Mouse (Mus musculus): ENCODE measurements at regions not wholly inside any gene's neighbourhood (a gene's known extent, or its start where the extent isn't known, plus 50 kb on each side); places are given as distances from the start of the nearest gene placed in this dataset.

DNA sequence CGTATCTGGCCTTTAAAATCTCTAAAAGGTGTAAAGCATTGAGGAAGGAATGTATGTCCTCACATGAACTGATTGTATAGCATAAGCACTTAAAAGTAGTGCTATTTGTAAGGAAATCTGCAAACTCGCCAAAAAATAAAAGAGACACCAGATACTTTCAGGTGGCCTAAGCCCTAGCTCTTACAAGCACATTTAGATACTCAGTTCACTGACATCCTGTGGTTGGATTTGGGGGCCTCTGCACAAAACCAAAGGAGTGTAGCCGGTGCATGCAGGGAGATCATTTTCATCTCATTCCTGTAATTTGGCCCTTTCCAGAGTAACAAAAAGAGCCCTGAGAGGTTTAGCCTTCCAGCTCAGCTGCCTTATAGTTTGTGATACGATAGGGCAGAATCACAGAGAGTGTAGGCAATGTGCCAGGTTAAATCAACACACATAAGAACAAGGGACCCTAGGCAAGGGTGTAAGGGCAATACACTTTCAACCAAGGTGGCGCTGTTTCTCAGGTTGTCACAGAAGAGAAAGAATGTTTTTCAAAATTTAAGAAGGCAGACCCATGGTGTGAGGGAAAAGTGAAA, 77.5 kb upstream of the Csl start:
- Histone ChIP-seq H3K27ac (ENCODE audit: control insufficient read depth, insufficient read depth, low read depth, low read length, poor library complexity) (no peak overlapping the region), H3K4me1 (ENCODE audit: control insufficient read depth, insufficient read depth, low read length) (no peaks in the 10 kb centered on the region), H3K4me3 (replicated peaks; ENCODE audit: control insufficient read depth, low read depth, low read length) (no peak overlapping the region)
- no peak for TF ChIP-seq CTCF (IDR thresholded peaks at IDR 0.05; ENCODE audit: control insufficient read depth, insufficient read depth, low read length)
- TF ChIP-seq POLR2A (IDR thresholded peaks at IDR 0.05; ENCODE audit: borderline replicate concordance, control insufficient read depth, low read depth, low read length): no peak
- 79% methylated on average over 5 of the region's 5 CpGs for WGBS

DNA sequence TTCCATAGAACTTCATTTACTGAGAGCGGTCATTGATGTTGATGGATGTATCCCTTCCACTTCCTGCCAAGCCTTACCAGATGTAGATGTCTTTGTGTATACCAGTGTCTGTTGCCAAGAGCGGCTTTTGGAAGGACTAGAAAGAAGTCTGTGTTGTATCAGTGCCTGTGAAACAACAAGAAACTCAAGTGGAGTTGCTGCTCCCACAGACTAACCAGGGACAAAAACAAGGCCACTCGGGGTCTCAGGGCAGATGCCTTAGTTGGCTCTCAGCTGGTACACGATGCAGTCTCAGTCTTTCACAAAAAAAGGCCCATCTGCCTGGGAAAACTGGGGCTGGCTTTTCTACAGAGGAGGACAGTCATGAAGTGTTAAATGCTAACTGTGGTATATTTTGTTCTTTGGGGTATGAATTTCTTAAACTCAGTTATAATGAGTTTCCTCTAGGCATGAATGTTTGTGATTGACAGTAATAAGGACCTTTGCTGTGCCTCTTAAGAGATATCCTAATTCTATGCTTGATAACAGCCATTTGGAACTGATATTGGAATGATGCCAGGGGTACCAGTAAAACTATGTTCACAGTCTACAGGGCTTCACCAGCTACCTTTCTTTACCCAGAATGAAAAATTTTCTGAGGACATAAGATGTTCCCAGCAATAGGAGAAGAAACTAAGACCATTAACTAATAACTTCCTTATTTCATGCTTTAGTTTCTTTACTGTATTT, 75.6 kb upstream of the Csl start:
- H3K4me3 ChIP-seq (replicated peaks; ENCODE audit: control insufficient read depth, low read depth, low read length): no peak overlapping the region
- no peaks in the 10 kb centered on the region for H3K4me1 ChIP-seq (ENCODE audit: control insufficient read depth, insufficient read depth, low read length)
- no peak overlapping the region for H3K27ac ChIP-seq (ENCODE audit: control insufficient read depth, insufficient read depth, low read depth, low read length, poor library complexity)
- TF ChIP-seq POLR2A (IDR thresholded peaks at IDR 0.05; ENCODE audit: borderline replicate concordance, control insufficient read depth, low read depth, low read length): no peak
- TF ChIP-seq CTCF (IDR thresholded peaks at IDR 0.05; ENCODE audit: control insufficient read depth, insufficient read depth, low read length): no peak
- WGBS: 79% methylated on average over 4 of the region's 4 CpGs

GRCm38 (mm10) chr10:99829974-99830373, 70.5 kb upstream of the Csl start:
- Histone ChIP-seq H3K4me1 (ENCODE audit: control insufficient read depth, insufficient read depth, low read length) (no peaks in the 10 kb centered on the region), H3K27ac (ENCODE audit: control insufficient read depth, insufficient read depth, low read depth, low read length, poor library complexity) (no peak overlapping the region), H3K4me3 (replicated peaks; ENCODE audit: control insufficient read depth, low read depth, low read length) (no peak overlapping the region)
- TF ChIP-seq POLR2A (IDR thresholded peaks at IDR 0.05; ENCODE audit: borderline replicate concordance, control insufficient read depth, low read depth, low read length): no peak
- no peak for TF ChIP-seq CTCF (IDR thresholded peaks at IDR 0.05; ENCODE audit: control insufficient read depth, insufficient read depth, low read length)
- 77% methylated on average over 3 of the region's 3 CpGs for WGBS

GRCm38 (mm10) chr10:99827476-99827875, 68.0 kb upstream of the Csl start:
- WGBS: 76% methylated on average over 4 of the region's 4 CpGs
- H3K4me3 ChIP-seq (replicated peaks; ENCODE audit: control insufficient read depth, low read depth, low read length): no peak overlapping the region
- H3K4me1 ChIP-seq (ENCODE audit: control insufficient read depth, insufficient read depth, low read length): no peaks in the 10 kb centered on the region
- no peak overlapping the region for H3K27ac ChIP-seq (ENCODE audit: control insufficient read depth, insufficient read depth, low read depth, low read length, poor library complexity)
- no peak for TF ChIP-seq CTCF (IDR thresholded peaks at IDR 0.05; ENCODE audit: control insufficient read depth, insufficient read depth, low read length)
- no peak for TF ChIP-seq POLR2A (IDR thresholded peaks at IDR 0.05; ENCODE audit: borderline replicate concordance, control insufficient read depth, low read depth, low read length)

GRCm38 (mm10) chr10:99825881-99826280, 66.4 kb upstream of the Csl start:
- Histone ChIP-seq H3K4me1 (ENCODE audit: control insufficient read depth, insufficient read depth, low read length) (no peaks in the 10 kb centered on the region), H3K4me3 (replicated peaks; ENCODE audit: control insufficient read depth, low read depth, low read length) (no peak overlapping the region), H3K27ac (ENCODE audit: control insufficient read depth, insufficient read depth, low read depth, low read length, poor library complexity) (no peak overlapping the region)
- TF ChIP-seq CTCF (IDR thresholded peaks at IDR 0.05; ENCODE audit: control insufficient read depth, insufficient read depth, low read length): no peak
- TF ChIP-seq POLR2A (IDR thresholded peaks at IDR 0.05; ENCODE audit: borderline replicate concordance, control insufficient read depth, low read depth, low read length): no peak
- WGBS: 74% methylated on average over 4 of the region's 4 CpGs

GRCm38 (mm10) chr10:99812069-99812650, 52.7 kb upstream of the Csl start:
- TF ChIP-seq CTCF (IDR thresholded peaks at IDR 0.05; ENCODE audit: control insufficient read depth, insufficient read depth, low read length) (no peak), POLR2A (IDR thresholded peaks at IDR 0.05; ENCODE audit: borderline replicate concordance, control insufficient read depth, low read depth, low read length) (no peak)
- WGBS: 87% methylated on average over 7 of the region's 7 CpGs
- Histone ChIP-seq H3K4me1 (ENCODE audit: control insufficient read depth, insufficient read depth, low read length) (no peaks in the 10 kb centered on the region), H3K4me3 (replicated peaks; ENCODE audit: control insufficient read depth, low read depth, low read length) (no peak overlapping the region), H3K27ac (ENCODE audit: control insufficient read depth, insufficient read depth, low read depth, low read length, poor library complexity) (no peak overlapping the region)

- WGBS: 84% methylated on average over 1 of the region's 1 CpGs
Observed at GRCm38 (mm10) chr10:99811430-99811829, 52.0 kb upstream of the Csl start.

More at GRCm38 (mm10) chr10:99811430-99811829, 52.0 kb upstream of the Csl start:
- Histone ChIP-seq H3K4me3 (replicated peaks; ENCODE audit: control insufficient read depth, low read depth, low read length) (no peak overlapping the region), H3K27ac (ENCODE audit: control insufficient read depth, insufficient read depth, low read depth, low read length, poor library complexity) (no peak overlapping the region), H3K4me1 (ENCODE audit: control insufficient read depth, insufficient read depth, low read length) (no peaks in the 10 kb centered on the region)
- no peak for TF ChIP-seq POLR2A (IDR thresholded peaks at IDR 0.05; ENCODE audit: borderline replicate concordance, control insufficient read depth, low read depth, low read length)
- TF ChIP-seq CTCF (IDR thresholded peaks at IDR 0.05; ENCODE audit: control insufficient read depth, insufficient read depth, low read length): no peak
